Mouse (Mus musculus): ENCODE data around the gene Olfr43. TPM values are rescaled to one million over a fixed set of nuclear protein-coding genes. Genes with fewer than 3 reads are reported as not detected.

The Olfr43 gene
- not detected for total RNA-seq (2021)
- long read RNA-seq, experiment 1 = 0 reads
- long read RNA-seq, experiment 2 = 0 reads

DNA sequence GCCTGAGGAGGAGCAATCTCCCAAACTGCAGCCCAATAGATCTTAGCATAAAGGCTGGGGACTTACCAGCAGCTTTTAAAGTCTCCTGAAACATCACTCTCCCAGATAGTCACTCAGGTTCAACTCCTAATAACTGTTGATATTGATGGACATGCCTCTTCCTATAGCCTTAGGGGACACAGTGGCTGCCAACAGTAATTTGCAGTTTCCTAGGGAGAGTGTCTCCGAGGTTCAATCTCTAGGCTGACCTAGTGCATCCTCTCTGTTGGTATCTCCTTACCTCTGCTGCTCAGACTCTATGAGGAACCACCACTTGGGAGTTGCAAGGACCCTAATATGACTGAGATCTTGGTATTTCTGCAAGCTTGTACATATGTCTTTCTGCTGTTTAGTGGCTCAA lies at the start of gene Olfr43:
Gene Olfr43, minus strand, starts transcription at position 101 of the 400 bp plus-strand sequence.
- no peak for TF ChIP-seq CTCF (conservative IDR thresholded peaks at IDR 0.05)
- Histone ChIP-seq H3K4me3 (no peak within 1 kb of the TSS), H3K27ac (no peak within 1 kb of the TSS)
- DNase-seq (ENCODE audit: low spot score in 2 of 2) = no peak

DNA sequence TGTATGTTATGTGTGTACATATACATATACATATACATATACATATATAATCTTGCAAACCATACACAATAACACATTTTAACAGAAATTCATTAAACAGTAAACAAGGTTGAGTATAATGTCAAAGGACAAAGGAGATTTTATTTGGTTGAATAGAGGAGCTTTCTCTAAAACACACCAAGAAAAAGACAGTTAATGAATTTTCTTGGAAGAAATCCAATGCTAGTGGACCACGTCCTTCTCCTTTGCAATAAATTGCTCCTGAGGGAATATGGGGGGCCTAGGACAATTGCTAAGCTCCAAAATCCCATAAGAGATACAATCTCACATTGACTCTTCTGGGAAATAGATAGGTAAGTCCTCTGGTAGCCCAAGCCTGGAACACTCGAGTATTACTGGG lies 48.3 kb upstream of the Olfr43 start, which contains the start of gene Olfr406:
Gene Olfr406, plus strand, starts transcription at position 301 of the 400 bp plus-strand sequence.
- DNase-seq (ENCODE audit: low spot score in 2 of 2) = no peak
- Histone ChIP-seq H3K4me3 (no peak within 1 kb of the TSS), H3K27ac (no peak within 1 kb of the TSS)
- TF ChIP-seq CTCF (conservative IDR thresholded peaks at IDR 0.05) = no peak

DNA sequence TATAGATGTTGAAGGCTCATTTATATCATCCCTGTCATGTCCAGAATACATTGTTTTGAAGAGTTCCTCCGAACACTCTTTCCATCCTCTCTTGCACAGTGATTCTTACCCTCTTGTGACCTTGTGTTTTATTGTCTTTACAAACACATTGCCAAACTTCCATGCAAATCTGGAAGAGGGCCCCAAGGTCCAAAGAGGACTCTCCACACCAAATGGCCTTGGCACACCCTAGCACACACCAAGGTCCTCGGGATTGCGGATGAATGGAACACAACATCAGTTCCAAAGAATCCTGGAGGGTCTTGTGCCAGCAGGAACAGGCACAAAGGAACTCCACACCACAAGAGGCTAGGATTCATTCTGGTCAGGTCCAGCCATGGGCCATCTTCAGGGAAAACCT lies 30.0 kb upstream of the Olfr43 start:
- no peak overlapping the region for H3K4me3 ChIP-seq
- no peak for DNase-seq (ENCODE audit: low spot score in 2 of 2)
- H3K27ac ChIP-seq = no peak overlapping the region
- no peak for TF ChIP-seq CTCF (conservative IDR thresholded peaks at IDR 0.05)

DNA sequence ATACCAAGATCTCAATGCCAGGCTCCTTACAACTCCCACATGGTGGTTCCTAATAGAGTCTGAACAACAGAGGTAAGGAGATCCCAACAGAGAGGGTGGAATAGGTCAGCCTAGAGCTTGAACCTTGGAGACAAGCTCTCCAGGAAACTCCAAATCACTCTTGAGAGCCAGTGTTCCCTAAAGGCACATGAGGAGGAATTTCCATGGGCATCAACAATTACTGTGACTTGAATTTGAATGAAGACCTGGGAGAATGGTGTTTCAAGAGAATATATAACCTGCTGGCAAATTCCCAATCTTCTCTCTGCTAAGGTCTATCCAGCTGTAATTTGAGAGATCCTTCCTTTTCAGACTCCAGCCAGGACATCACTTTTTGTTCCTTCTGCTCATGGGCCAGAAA lies 25.2 kb downstream of the Olfr43 start, which contains the start of gene Olfr403:
Gene Olfr403, plus strand, starts transcription at position 301 of the 400 bp plus-strand sequence.
- Histone ChIP-seq H3K27ac (no peak within 1 kb of the TSS), H3K4me3 (no peak within 1 kb of the TSS)
- no peak for TF ChIP-seq CTCF (conservative IDR thresholded peaks at IDR 0.05)
- DNase-seq (ENCODE audit: low spot score in 2 of 2) = no peak

DNA sequence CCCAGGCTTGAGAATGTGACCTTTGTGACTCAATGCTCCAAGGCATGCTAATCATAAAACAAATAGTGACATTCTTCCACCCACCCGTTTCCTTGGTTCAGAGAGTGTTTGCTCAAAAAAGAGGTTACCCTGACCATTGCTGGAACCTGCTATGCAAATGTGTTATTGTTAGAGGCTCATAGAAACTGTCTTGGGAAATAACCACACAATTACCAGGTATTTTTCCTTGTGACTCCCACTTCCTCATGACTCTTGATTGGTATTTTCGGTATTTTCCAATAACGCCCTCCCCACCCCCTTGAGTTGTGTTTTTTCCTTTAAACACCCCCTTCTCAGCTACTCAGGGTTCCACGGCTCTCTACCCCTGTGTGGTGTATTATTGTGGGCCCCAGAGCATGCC lies 27.4 kb downstream of the Olfr43 start:
- TF ChIP-seq CTCF (conservative IDR thresholded peaks at IDR 0.05) = no peak
- Histone ChIP-seq H3K27ac (no peak overlapping the region), H3K4me3 (no peak overlapping the region)
- DNase-seq (ENCODE audit: low spot score in 2 of 2) = no peak

DNA sequence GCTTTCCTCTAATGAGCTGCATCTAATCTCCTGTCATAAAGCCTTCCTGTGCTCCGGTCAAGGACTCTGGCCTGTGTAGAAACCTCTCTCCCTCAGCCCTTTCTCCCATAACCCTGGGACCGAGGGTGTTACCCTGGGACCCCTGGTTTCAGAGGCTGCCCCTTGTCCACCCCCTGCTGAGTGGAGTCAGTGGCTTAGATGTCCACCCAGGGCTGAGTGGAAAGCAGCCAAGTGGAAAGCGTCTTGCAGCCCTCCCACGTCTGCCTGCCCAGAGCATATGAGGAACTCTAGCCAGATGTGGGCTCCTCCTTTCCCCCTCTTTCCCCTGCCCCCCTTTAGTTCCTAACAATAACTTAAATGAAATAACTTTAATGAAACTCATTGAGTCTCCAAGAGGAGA lies 28.0 kb downstream of the Olfr43 start:
- no peak overlapping the region for H3K4me3 ChIP-seq
- no peak for DNase-seq (ENCODE audit: low spot score in 2 of 2)
- no peak overlapping the region for H3K27ac ChIP-seq
- TF ChIP-seq CTCF (conservative IDR thresholded peaks at IDR 0.05) = no peak

- Histone ChIP-seq H3K27ac (no peak overlapping the region), H3K4me3 (no peak overlapping the region)
- DNase-seq (ENCODE audit: low spot score in 2 of 2) = no peak
- no peak for TF ChIP-seq CTCF (conservative IDR thresholded peaks at IDR 0.05)
These were observed 42.4 kb downstream of the Olfr43 start for GRCm38 (mm10) chr11:74168771-74169170.

Other genes with a start within 250 kb of the Olfr43 start
- not detected for gene Olfr398, start 221.0 kb downstream of the Olfr43 start, total RNA-seq (2021)
- gene Olfr139, start 154.8 kb downstream of the Olfr43 start, total RNA-seq (2021) = not detected
- gene Olfr399, start 154.8 kb downstream of the Olfr43 start, total RNA-seq (2021) = not detected
- gene Zfp616, start 141.4 kb downstream of the Olfr43 start, total RNA-seq (2021) = not detected
- not detected for gene Olfr401, start 97.7 kb downstream of the Olfr43 start, total RNA-seq (2021)
- gene Olfr402, start 57.9 kb downstream of the Olfr43 start, total RNA-seq (2021) = not detected
- gene Olfr403, start 25.1 kb downstream of the Olfr43 start, total RNA-seq (2021) = not detected
- not detected for gene Olfr406, start 48.4 kb upstream of the Olfr43 start, total RNA-seq (2021)
- gene Olfr59, start 72.4 kb upstream of the Olfr43 start, total RNA-seq (2021) = not detected
- gene Olfr410, start 126.7 kb upstream of the Olfr43 start, total RNA-seq (2021) = not detected
- gene Olfr411, start 141.3 kb upstream of the Olfr43 start, total RNA-seq (2021) = not detected
- not detected for gene Olfr412, start 150.7 kb upstream of the Olfr43 start, total RNA-seq (2021)

All from layer of hippocampus, adult 2 months (tissue).